Mouse (Mus musculus) cerebellum, adult 11 months (tissue): ENCODE data around the gene Cd200r3.

Experiments
- DNase-seq: peaks from one replicate; pipeline ENCODE4 v3.0.0; 2022

The Cd200r3 gene

DNA sequence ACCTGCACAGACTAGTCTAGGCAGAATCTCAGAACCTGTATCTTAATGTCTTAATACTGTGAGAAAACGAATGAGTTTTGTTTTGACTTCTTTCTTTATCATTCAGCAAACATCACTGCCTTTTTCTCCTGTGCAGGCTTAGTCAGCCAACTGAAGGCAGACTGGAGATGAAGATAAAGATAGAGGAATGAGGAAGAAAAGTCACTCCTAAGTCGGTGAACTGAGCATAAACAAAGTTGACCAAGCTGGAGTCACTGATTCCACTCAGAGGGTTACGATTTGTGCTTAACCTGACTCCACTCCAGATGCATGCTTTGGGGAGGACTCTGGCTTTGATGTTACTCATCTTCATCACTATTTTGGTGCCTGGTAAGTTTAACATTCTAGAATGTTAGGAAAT lies at the start of gene Cd200r3:
Gene Cd200r3, plus strand, starts transcription at position 211 of the 400 bp plus-strand sequence.
- no peak for DNase-seq

- DNase-seq, result no peak
These were observed 11.5 kb upstream of the Cd200r3 start for GRCm38 (mm10) chr16:44932016-44932415.

GRCm38 (mm10) chr16:44951360-44952114 lies 8.1 kb downstream of the Cd200r3 start:
- no peak for DNase-seq

GRCm38 (mm10) chr16:44962296-44962695 lies 18.8 kb downstream of the Cd200r3 start:
- no peak for DNase-seq

GRCm38 (mm10) chr16:44962777-44963176 lies 19.3 kb downstream of the Cd200r3 start:
- no peak for DNase-seq

DNA sequence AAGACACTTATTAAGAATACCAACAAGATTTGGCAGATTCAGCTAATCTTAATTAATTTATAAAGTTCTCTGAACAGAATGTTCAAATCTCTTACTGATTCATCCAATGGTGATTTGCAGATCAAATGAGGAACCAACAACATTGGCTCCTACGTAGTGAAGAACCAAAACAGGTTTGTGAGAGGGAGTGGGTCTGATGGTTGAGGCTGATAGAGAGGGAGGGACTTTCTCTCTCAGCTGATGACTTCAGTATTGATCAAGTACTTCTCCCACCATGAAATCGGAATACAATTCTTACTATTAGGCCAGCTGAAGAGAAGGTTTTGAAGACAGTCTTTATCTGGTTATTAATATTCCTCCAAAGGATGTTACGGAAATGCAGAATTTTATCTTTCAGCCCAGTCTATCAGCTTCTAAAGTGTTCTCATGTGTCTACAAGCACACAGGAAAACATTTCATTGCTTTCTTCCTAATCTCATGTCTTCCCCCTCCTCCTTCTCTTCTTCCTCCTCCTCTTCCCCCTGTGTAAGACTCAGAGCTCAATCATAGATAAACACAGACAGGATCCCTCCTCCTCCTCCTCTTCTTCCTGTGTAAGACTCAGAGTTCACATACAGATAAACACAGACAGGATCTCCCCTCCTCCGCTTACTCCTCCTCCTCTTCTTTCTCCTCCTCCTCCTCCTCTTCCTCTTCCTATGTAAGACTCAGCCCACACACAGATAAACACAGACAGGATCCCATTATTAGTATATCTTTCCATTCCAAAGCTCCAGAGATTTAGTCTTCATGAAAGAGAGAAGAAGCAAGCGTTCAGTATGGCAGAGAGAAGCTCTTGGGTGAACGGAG lies 21.3 kb downstream of the Cd200r3 start:
- no peak for DNase-seq

DNA sequence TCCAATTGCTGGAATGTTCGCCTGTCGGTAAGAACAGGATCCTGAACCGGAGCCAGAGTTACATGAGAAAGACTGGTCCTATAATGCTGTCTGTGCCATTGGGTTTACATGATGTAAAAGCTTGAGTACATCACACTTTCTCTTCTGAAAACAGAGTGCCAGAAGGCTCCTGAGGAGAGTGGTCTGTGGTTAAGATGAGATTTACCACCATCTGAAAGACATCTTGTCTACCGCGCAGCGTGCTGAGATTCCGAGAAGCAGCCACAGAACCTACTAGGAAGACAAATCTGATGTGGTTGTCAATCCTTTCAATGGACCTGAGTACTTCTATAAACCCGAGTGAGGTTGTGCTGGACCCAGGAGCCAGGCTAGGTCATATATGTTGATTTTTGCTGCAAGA lies 21.9 kb downstream of the Cd200r3 start:
- no peak for DNase-seq

DNA sequence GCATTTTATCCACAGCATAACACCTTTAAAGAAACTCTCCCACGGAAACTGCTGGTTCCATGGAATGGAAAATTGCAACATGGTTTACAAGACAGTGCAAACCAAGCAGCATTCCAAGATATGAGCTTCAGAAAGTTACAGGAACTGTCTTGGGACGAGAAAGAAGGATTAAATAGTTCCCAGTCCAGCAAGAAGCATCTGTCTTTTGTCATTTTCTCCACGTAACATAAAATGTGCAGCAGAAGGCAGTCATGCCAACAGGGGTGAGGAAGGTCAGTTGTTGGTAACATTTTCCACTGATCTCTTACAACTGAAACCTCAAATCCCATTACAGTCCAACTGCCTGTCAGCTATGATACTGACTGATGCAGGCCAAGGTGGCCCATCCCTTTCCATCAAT lies 22.4 kb downstream of the Cd200r3 start:
- DNase-seq, result no peak

DNA sequence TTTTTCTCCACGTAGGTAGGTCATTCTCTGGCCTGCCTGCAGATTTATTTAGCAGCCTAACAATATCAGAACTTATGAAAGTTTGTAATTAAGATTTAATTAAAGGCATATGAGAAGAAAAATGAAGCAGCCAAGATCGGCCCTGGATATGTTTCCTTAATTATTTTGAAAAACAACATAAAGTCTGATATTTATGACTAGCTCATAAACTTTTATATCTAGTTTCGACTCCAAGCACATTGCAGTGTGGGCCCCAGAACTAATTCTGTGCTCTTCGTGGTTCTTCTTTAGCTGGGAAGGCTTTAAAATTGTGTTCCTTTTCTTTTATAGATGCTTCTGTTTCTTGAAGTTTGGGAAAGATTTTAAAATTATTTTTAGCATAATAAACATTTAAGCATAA lies 23.4 kb downstream of the Cd200r3 start:
- DNase-seq, result no peak

DNA sequence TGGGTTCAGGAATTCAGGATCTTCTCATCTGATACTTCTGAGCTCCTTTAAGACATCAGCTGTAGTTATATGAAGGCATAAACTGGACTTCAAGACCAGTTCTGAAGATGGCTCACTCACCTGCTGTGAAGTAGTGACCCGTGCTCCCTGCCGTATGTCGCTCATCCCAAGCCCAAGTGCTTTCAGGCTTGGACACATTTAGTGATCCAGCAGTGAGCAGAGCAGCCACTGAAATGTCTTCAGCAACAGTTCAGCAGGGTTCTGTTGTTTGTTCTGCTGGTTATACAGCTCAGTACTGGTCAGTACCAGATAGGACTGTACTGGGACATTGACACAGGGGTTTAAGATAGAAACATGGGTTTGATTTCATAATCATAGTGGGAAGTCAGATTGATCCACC lies 24.6 kb downstream of the Cd200r3 start:
- peak; percentile 51 for DNase-seq

DNA sequence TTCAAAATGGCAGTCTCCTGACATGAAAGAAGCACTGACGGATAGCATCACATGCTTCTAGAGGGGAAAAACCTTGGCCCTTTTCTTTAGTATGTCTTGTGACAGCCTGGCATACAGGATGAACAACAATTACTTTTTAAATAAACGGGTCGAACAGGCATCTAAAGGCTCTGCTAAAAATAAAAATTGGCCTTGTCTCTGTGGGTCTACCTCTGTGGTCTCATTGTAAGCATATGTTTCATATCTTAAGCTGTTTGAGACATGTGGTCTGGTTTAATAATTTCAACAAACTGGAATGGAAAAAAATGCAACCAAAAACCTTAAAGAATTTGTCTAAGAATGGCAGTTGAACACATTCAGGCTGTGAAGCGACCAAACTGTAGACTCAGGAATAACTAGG lies 27.4 kb downstream of the Cd200r3 start:
- DNase-seq, result no peak

DNA sequence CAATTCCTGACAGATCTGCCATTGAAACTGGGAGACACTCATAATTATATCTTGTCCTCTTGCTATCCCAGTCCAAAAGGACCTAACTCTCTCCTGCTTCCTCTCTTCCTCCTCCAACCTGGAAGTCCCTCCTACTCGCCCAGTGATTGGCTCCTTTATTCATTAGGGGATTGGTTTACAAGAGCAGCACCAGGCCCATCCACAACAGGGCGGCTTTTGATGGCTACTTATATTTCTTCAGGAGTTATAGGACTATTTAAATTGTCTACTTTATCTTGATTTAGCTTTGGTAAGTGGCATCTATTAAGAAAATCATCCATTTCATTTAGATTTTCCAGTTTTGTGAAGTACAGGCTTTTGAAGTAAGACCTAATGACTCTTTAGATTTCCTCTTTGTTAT lies 30.6 kb downstream of the Cd200r3 start:
- DNase-seq, result no peak

DNA sequence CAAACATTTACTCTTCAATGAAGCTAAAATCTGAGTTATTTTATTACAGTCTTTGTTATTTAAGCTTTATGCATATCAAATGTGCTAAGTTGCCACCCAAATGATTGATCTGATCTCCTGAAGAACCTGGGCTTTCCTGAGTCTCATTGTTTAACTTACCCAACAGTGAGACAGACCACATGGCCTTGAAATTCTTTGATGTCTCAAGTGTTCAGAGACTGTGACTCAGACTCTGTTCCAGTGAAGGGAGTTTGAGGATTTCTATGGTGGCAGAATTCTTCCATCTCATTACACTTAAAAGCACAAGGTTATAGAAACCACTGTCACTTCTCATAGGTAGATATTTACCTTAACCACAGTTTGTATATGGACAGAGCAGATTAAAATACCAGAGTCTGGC lies 32.6 kb downstream of the Cd200r3 start:
- DNase-seq, result no peak

DNA sequence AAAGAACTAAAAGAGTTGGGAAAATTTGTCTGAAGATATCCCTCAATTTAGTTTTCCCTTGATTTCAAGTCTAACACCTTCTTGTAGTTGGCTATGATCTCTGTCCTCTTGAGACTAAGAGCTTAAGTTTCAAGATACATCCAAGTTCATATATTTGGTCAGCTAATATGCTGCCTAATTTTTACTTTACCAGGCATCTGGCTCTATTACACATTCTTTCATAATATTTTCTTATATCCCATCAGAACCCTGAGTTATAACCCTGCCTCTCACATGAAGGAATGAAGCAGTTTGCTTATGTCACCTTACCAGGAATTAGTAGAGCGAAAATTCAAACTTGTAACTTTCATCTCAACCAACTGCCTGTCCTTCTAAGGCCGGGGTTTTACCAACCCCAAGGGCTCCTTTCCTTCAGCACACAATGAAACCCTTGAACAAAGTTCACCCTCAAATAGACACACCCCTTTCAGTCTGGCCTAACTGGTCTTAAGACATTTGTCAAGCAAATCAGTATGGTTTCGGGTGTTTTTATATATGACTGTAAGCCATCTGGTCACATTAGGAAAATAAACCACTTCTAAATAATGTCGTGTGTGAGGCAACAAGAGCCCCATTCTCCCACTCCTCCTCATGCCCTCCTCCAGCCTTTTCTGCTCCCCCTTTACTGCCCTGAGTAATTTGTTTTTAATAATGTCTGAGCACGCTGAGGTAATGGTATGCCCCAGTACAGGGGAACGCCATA lies 33.6 kb downstream of the Cd200r3 start:
- DNase-seq, result no peak

GRCm38 (mm10) chr16:44978193-44978592 lies 34.7 kb downstream of the Cd200r3 start:
- no peak for DNase-seq

DNA sequence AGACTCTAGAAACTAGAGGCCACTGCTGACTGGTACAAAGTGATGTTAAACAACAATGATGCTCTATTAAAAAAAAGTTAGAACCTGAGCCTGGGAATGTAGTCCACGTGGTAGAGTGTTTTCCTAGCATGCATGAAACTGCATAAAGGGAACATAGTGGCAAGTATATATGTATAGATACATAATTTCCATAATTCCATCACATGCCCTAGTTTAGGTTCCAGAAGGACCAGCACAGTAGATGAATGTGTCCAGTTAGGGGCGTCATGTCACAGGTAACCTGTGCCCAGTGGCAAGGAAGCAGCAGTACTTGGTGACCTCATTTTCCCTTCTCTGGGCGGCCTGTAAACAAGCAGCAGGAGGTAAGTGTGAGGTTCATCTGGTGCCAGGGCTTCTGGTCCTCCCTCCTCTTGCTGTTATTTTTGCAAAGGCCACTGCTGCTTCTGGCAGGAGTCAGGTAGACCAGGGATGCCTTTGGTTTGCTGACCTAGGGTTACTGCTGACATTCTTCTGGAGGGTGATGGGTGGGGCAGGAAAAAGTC lies 35.9 kb downstream of the Cd200r3 start:
- peak; percentile 62 for DNase-seq

DNA sequence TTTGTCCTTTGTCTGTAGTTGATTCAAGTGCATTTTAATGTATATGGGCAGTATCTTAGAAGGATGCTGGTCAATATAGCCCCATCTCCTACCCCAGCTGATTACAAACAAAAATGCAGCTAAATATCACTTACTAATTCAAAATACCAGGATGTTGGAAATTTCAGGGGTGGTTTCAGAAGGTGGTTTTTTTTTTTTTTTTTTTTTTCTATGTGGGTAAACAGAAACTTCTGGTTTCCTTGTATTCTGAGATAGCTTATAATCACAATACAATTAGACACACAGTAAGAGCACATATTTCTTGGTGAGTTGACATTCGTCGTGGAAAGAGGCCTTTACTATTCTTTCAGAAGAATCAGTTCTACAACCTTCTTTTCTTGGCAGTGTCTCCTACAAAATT lies 39.5 kb downstream of the Cd200r3 start:
- no peak for DNase-seq

- no peak for DNase-seq
These were observed 40.0 kb downstream of the Cd200r3 start for GRCm38 (mm10) chr16:44983379-44984060.

GRCm38 (mm10) chr16:44984111-44984510 lies 40.6 kb downstream of the Cd200r3 start:
- no peak for DNase-seq

DNA sequence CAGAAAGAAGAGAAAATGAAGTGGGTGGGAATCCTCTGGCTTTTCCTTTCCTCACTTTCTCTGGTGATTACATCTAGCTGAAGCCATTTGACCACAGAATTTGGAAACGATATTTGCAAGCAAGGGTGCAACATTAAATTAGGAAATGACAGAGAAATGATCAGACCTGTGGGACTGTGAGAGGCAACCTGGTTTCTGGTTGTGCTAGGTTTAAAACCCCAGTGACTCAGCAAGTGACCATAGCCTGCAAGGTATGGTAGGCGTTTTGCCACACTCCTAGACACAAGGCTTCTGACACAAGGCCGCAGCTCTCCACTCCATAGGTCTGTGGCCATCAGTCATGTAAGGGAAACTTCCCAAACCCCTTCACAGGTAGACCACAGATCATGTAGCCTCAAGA lies 41.4 kb downstream of the Cd200r3 start:
- DNase-seq, result no peak

DNA sequence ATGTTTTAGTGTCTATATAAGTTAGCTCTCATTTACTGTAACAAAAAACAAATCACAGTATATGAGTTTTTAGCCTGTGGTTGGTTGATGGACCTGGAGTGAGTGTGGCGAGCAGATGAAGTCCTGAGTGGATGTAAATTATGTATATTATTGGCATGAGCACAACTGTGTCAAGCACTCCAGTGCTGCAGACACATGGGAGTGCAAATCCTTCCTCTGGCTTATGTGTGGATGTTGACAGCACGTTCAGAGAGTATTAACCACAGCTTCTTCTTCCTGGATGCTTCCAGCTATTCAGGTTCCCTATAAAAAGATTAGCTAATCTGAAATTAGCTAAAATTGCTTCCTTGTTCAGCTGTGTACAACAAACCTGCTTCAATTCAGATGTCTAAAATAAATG lies 42.6 kb downstream of the Cd200r3 start:
- DNase-seq, result no peak

- no peak for DNase-seq
These were observed 45.3 kb downstream of the Cd200r3 start for GRCm38 (mm10) chr16:44988667-44989357.
